Mouse (Mus musculus) ES-E14 (cell line): ENCODE data around the gene Ccdc153.

Source experiments
- HCFC1 ChIP-seq: IDR thresholded peaks from 2 replicates; pipeline ENCODE4 v1.6.1; 2012; ENCODE audit warnings: low read length, inconsistent platforms, borderline replicate concordance; ENCODE audit not compliant: insufficient read depth
- ZC3H11A ChIP-seq: IDR thresholded peaks from 2 replicates; pipeline ENCODE4 v1.6.1; 2012; ENCODE audit warnings: low read depth, mild to moderate bottlenecking, inconsistent platforms, low read length, borderline replicate concordance
- ZNF384 ChIP-seq: IDR thresholded peaks from 2 replicates; pipeline ENCODE4 v1.6.1; 2012; ENCODE audit warnings: low read depth, low read length, inconsistent platforms

GRCm38 (mm10) chr9:44287401-44288075 lies 47.1 kb downstream of the Ccdc153 start:
- TF ChIP-seq ZNF384 (no peak), ZC3H11A (no peak), HCFC1 (no peak)
